Mouse (Mus musculus): ENCODE results near the gene Dapk1. TPM values are rescaled to one million over a fixed set of nuclear protein-coding genes. Genes with fewer than 3 reads are reported as not detected.

Dapk1 gene
- polyA plus RNA-seq, 1 experiment, result 21.5 TPM

DNA sequence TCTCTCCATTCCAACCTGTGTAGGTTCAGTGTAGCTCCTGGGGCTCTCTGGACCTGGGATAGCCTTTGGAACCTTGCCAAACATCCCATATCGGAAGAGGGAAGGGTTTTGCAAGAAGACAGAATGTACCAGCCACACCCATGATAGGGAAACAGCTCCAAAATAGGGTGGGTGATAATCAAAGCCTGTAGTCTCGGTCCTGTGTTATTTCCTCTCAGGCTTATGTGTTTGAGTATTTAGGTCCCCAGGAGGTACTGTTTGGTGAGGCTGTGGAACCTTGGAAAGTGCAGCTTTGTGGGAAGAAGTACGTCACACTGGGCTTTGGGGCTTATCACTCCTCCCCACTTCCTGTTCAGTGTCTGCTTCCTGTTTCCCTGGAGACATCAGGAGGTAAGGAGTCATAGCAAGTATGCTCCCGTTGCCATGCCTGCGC, 42.7 kb downstream of the Dapk1 start:
- no peak for DNase-seq (ENCODE audit: low read depth in 1 of 2, low spot score in 2 of 2)
- Histone ChIP-seq H3K27ac (ENCODE audit: insufficient read depth, low read length) (no peak overlapping the region), H3K4me1 (ENCODE audit: control insufficient read depth, insufficient read depth, insufficient read length) (no peaks in the 10 kb centered on the region), H3K36me3 (ENCODE audit: control insufficient read depth, insufficient read depth, low read length) (no peaks in the 10 kb centered on the region), H3K4me3 (ENCODE audit: extremely low read depth, insufficient read depth, insufficient read length) (no peak overlapping the region), H3K27me3 (ENCODE audit: control insufficient read depth, insufficient read depth, low read length) (no peaks in the 10 kb centered on the region)
- TF ChIP-seq POLR2A (IDR thresholded peaks at IDR 0.05; ENCODE audit: low read depth, low read length), result no peak
- TF ChIP-seq CTCF (IDR thresholded peaks at IDR 0.05; ENCODE audit: extremely low read depth, insufficient read depth, insufficient read length, insufficient replicate concordance), result no peak
- WGBS, result 62% methylated on average over 5 of the region's 5 CpGs

DNA sequence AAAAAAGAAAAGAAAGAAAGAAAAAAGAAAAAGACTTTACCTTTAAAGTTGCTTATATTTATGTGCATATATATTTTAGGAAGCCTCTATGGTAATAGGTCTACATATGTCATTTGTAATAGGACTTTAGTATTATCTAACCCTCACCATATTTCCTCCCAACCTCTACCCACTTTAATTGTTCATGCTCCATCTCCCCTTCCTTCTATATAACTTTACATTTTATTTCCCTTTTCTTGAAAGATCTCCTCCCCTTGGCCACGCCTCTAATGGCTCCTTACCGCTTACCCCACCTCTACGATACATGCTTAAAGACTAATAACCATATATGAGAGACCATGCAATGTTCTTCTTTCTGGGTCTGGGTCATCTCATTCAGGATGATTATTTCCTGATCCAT, 45.0 kb downstream of the Dapk1 start:
- no peaks in the 10 kb centered on the region for H3K36me3 ChIP-seq (ENCODE audit: control insufficient read depth, insufficient read depth, low read length)
- H3K27ac ChIP-seq (ENCODE audit: insufficient read depth, low read length), result no peak overlapping the region
- H3K4me1 ChIP-seq (ENCODE audit: control insufficient read depth, insufficient read depth, insufficient read length), result no peaks in the 10 kb centered on the region
- TF ChIP-seq POLR2A (IDR thresholded peaks at IDR 0.05; ENCODE audit: low read depth, low read length) (no peak), CTCF (IDR thresholded peaks at IDR 0.05; ENCODE audit: extremely low read depth, insufficient read depth, insufficient read length, insufficient replicate concordance) (no peak)
- no peak overlapping the region for H3K4me3 ChIP-seq (ENCODE audit: extremely low read depth, insufficient read depth, insufficient read length)
- DNase-seq (ENCODE audit: low read depth in 1 of 2, low spot score in 2 of 2), result no peak
- WGBS, result 92% methylated on average over 3 of the region's 3 CpGs
- no peaks in the 10 kb centered on the region for H3K27me3 ChIP-seq (ENCODE audit: control insufficient read depth, insufficient read depth, low read length)

DNA sequence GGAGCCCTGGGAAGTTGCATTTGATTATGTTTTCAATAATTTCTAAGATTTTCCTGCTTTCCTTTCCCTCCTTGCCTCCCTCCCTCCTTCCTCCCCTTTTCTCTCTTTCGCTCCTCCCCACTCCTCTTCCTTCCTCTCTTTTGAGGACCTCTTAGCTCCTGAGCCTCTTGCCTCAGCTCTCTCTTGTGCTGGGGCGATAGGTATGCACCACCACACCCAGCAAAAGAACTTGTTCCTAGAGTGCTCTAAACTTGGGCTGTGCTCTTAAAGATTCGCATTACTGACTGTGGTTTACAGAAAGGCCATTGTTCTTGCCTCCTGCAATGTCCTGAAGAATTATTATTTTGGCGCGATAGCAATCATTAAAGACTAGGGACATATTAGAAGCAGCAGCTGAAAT, 46.6 kb downstream of the Dapk1 start:
- Histone ChIP-seq H3K36me3 (ENCODE audit: control insufficient read depth, insufficient read depth, low read length) (no peaks in the 10 kb centered on the region), H3K4me1 (ENCODE audit: control insufficient read depth, insufficient read depth, insufficient read length) (no peaks in the 10 kb centered on the region), H3K4me3 (ENCODE audit: extremely low read depth, insufficient read depth, insufficient read length) (no peak overlapping the region), H3K27me3 (ENCODE audit: control insufficient read depth, insufficient read depth, low read length) (no peaks in the 10 kb centered on the region), H3K27ac (ENCODE audit: insufficient read depth, low read length) (no peak overlapping the region)
- no peak for TF ChIP-seq POLR2A (IDR thresholded peaks at IDR 0.05; ENCODE audit: low read depth, low read length)
- no peak for TF ChIP-seq CTCF (IDR thresholded peaks at IDR 0.05; ENCODE audit: extremely low read depth, insufficient read depth, insufficient read length, insufficient replicate concordance)
- DNase-seq (ENCODE audit: low read depth in 1 of 2, low spot score in 2 of 2), result no peak
- 92% methylated on average over 5 of the region's 5 CpGs for WGBS

DNA sequence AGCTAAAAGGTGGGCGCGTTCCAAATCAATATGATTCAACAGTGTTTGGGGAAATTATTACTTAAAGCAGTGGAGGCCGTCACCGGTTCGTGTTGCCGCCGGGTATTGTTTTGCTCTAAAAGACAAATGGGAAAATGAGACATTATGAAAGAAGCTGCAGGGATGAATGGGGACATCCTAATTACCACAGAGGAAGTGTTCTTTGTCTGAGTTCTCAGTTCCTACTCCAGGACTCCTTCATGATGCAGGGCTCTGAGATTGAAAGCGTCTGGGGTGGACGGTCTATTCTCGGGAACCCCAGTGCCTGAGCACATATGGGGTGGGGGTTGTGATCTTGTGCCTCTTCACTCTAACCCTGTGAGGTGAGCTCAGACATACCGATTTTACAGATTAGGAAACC, 48.3 kb downstream of the Dapk1 start:
- TF ChIP-seq CTCF (IDR thresholded peaks at IDR 0.05; ENCODE audit: extremely low read depth, insufficient read depth, insufficient read length, insufficient replicate concordance), result no peak
- TF ChIP-seq POLR2A (IDR thresholded peaks at IDR 0.05; ENCODE audit: low read depth, low read length), result no peak
- H3K27me3 ChIP-seq (ENCODE audit: control insufficient read depth, insufficient read depth, low read length), result no peaks in the 10 kb centered on the region
- no peak for DNase-seq (ENCODE audit: low read depth in 1 of 2, low spot score in 2 of 2)

DNA sequence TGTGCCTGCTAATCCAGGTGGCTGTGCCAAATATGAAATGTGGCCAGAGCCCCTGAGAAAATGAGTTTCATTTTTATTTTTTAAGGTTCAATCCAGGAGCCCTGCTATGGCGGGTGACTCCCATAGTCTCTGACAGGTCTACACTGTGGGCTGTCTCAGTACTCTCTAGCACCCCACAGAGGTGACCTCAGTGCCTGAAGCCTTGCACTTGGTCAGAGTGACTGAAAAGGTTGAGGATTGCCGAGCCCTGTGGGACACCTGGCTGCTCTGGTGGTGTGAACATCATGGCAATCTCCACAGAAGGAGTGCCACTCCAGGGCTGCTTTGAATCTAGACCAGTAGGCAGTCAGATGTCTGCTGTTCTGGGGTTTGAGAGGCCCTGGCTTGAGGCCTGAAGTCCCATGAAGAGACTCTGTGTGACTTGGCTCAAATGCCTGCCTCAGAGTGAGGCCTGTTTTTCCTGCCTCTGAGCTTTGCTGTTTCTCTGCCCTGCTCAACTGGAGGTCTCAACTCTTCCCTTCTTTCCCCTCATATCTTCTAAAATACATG, 52.3 kb downstream of the Dapk1 start:
- Histone ChIP-seq H3K27me3 (ENCODE audit: control insufficient read depth, insufficient read depth, low read length) (no peaks in the 10 kb centered on the region), H3K27ac (ENCODE audit: insufficient read depth, low read length) (no peak overlapping the region), H3K4me3 (ENCODE audit: extremely low read depth, insufficient read depth, insufficient read length) (no peak overlapping the region), H3K36me3 (ENCODE audit: control insufficient read depth, insufficient read depth, low read length) (no peaks in the 10 kb centered on the region), H3K4me1 (ENCODE audit: control insufficient read depth, insufficient read depth, insufficient read length) (no peaks in the 10 kb centered on the region)
- no peak for TF ChIP-seq POLR2A (IDR thresholded peaks at IDR 0.05; ENCODE audit: low read depth, low read length)
- no peak for TF ChIP-seq CTCF (IDR thresholded peaks at IDR 0.05; ENCODE audit: extremely low read depth, insufficient read depth, insufficient read length, insufficient replicate concordance)
- DNase-seq (ENCODE audit: low read depth in 1 of 2, low spot score in 2 of 2), result no peak
- WGBS, result 80% methylated on average over 2 of the region's 2 CpGs

More for the DNA sequence above, 48.3 kb downstream of the Dapk1 start:
- Histone ChIP-seq H3K4me1 (ENCODE audit: control insufficient read depth, insufficient read depth, insufficient read length) (no peaks in the 10 kb centered on the region), H3K36me3 (ENCODE audit: control insufficient read depth, insufficient read depth, low read length) (no peaks in the 10 kb centered on the region), H3K27ac (ENCODE audit: insufficient read depth, low read length) (no peak overlapping the region), H3K4me3 (ENCODE audit: extremely low read depth, insufficient read depth, insufficient read length) (no peak overlapping the region)
- 88% methylated on average over 11 of the region's 11 CpGs for WGBS

DNA sequence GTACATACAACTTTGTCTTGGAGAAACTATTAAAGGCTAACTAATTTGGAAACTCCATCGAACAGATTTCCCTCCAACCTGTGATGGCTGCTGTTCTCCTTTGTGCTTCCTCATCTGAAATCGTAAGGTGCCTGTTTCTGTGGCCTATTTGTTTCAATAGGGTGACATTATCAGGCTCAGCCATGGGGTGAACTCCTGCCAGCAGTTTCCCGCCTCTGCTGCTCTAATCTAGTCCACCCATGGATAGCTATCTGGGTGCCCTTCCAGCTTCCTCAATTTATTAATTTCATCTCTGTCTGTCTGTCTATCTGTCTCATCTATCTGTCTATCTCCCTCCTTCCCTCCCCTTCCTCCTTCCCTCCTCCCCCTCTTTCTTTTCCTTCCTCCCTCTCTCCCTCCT, 53.5 kb downstream of the Dapk1 start:
- Histone ChIP-seq H3K4me1 (ENCODE audit: control insufficient read depth, insufficient read depth, insufficient read length) (no peaks in the 10 kb centered on the region), H3K27ac (ENCODE audit: insufficient read depth, low read length) (no peak overlapping the region), H3K36me3 (ENCODE audit: control insufficient read depth, insufficient read depth, low read length) (no peaks in the 10 kb centered on the region), H3K4me3 (ENCODE audit: extremely low read depth, insufficient read depth, insufficient read length) (no peak overlapping the region), H3K27me3 (ENCODE audit: control insufficient read depth, insufficient read depth, low read length) (no peaks in the 10 kb centered on the region)
- TF ChIP-seq POLR2A (IDR thresholded peaks at IDR 0.05; ENCODE audit: low read depth, low read length) (no peak), CTCF (IDR thresholded peaks at IDR 0.05; ENCODE audit: extremely low read depth, insufficient read depth, insufficient read length, insufficient replicate concordance) (no peak)
- WGBS, result 68% methylated on average over 3 of the region's 3 CpGs
- DNase-seq (ENCODE audit: low read depth in 1 of 2, low spot score in 2 of 2), result no peak

DNA sequence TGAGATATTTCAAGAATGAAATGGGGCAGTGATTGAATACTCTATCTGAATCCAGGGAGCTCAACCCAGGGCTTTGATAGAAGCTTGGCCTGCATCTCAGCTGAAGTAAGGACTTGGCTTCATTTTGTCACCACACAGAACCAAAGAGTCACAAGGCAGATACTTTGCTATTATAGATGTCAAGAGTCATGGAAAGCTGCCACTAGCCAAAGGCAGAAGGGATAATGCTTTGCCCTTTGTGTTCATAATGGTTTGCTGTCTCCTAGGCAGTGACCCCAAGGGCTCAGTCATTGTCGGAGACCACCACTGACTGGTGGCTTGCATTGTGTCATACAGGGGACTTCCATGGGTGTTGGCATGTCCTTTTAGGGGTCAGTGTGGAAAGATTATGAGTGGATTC, 57.9 kb downstream of the Dapk1 start:
- Histone ChIP-seq H3K27ac (ENCODE audit: insufficient read depth, low read length) (no peak overlapping the region), H3K27me3 (ENCODE audit: control insufficient read depth, insufficient read depth, low read length) (no peaks in the 10 kb centered on the region; the same call in 1 of the 2 replicates), H3K4me1 (ENCODE audit: control insufficient read depth, insufficient read depth, insufficient read length) (no peaks in the 10 kb centered on the region), H3K36me3 (ENCODE audit: control insufficient read depth, insufficient read depth, low read length) (no peaks in the 10 kb centered on the region), H3K4me3 (ENCODE audit: extremely low read depth, insufficient read depth, insufficient read length) (no peak overlapping the region)
- no peak for DNase-seq (ENCODE audit: low read depth in 1 of 2, low spot score in 2 of 2)
- 94% methylated on average over 1 of the region's 1 CpGs for WGBS
- TF ChIP-seq CTCF (IDR thresholded peaks at IDR 0.05; ENCODE audit: extremely low read depth, insufficient read depth, insufficient read length, insufficient replicate concordance) (no peak), POLR2A (IDR thresholded peaks at IDR 0.05; ENCODE audit: low read depth, low read length) (no peak)

Measured in spleen, adult 2 months (tissue).